Mouse (Mus musculus): ENCODE measurements at regions not wholly inside any gene's neighbourhood (a gene's known extent, or its start where the extent isn't known, plus 50 kb on each side); places are given as distances from the start of the nearest gene placed in this dataset.

DNA sequence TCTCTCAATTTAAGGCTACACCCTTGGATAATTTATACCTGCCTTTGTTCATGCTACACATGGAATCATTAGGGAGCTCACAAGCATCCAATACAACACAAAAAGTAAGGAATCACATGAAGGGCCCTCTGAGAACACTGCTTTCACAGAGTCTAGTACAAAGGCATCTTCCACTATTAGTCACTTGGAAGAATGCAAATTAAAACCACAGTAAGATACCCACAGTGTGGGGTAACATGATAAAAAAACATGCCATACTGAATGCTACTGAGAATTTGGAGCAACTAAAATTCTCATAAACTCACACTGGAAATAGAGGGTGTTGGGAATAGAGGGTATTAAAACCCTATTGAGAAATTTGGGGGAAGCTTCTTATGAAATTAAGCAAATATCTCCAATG is 197.6 kb upstream of the Tent5a start:
- DNase-seq (ENCODE audit: low read depth, low spot score): no peak

- no peak for DNase-seq (ENCODE audit: low read depth, low spot score)
These were observed 194.2 kb upstream of the Tent5a start for GRCm38 (mm10) chr9:85521342-85521741.

GRCm38 (mm10) chr9:85520941-85521340 is 193.8 kb upstream of the Tent5a start:
- no peak for DNase-seq (ENCODE audit: low read depth, low spot score)

DNA sequence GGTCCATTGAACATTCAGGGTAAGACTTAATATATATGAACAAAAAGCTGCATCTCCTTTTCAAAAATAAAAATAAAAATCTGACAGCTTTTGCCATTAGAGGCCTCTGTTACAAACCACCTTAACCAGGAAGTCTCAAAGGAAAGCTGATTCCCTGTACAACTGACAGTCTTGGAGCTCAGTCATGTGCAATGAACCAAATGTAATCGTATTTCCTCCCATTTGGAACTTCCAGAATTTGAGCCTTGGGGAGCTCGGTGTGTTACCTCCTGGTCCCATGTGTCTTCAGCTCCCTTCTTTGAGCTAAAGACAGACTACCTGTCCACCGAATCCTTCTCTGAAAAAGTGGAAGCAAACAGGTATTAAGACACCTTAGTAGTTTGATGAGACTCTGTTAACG is 171.9 kb upstream of the Tent5a start:
- DNase-seq (ENCODE audit: low read depth, low spot score): no peak

DNA sequence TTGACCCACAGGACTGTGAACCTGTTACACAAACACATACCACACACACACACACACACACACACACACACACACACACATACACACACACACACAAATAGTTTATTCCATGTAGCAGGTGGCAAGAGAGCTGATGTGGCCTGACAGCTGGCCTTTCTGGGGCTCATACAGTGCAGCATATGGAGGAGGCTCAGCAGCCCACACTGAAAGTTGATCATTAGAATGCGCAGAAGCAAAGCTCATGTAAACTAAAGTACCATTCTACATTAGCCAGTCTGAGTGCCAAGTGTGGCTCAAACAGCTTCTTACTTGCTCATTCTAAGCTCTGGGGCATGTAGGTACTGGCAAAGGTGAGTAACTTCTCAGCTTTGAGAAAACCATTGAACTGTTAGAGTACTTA is 170.2 kb upstream of the Tent5a start:
- no peak for DNase-seq (ENCODE audit: low read depth, low spot score)

DNA sequence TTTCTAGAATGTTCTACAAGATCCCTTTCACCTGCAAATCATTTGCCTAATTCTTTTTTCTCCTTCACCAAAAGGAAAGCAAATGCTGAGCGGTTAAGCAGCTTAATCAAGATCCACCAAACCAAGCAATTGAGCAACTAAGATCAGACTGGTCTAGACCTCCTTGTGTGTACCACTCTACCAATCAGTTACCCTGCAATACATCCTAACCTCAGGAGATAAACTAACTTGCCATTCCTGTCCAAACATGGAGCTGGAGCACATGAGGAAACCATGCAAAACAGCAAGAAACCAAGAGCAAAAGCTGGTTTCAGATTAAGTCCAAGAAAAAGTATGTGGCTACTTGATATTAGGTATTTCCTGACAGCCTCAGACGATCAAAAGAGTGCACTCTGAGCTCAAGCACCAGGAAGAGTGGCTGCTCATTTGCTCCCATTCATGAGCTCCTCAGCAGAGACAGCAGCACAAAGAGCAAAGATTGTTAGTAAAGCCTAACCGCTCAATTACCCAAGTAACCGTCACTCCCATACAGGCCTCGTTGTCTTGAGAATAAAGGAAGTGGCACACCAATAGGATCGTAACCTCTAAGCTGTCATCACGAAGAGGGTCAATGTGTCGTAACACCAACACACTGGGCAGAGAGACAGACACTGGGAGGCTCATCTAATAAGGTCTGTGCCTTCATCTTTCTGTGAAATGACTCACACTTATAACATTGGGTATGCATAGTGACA is 169.5 kb upstream of the Tent5a start:
- no peak for DNase-seq (ENCODE audit: low read depth, low spot score)

DNA sequence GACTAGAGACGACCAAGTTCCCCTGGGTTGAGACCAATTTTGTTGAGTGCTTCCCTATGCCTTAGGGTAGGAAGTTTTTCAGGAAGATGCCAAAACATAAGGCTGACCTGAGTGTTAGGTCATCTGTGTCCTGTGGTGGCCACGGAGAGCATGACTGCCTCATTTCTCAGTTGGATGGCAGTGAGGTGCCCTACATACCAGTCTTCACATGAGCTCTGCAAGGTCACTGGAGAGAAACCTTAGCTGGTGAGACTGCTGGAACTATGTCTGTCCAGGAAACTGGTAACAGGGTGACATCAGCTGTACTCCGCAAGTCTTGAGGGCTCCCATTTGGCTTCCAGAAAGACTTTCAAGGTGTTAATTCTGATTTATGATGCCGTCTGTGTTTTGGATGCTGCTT is 167.9 kb upstream of the Tent5a start:
- DNase-seq (ENCODE audit: low read depth, low spot score): no peak

- DNase-seq (ENCODE audit: low read depth, low spot score): no peak
These were observed 166.6 kb upstream of the Tent5a start for GRCm38 (mm10) chr9:85493760-85494159.

- no peak for DNase-seq (ENCODE audit: low read depth, low spot score)
These were observed 163.2 kb upstream of the Tent5a start for GRCm38 (mm10) chr9:85490367-85490766.

- no peak for DNase-seq (ENCODE audit: low read depth, low spot score)
These were observed 160.8 kb upstream of the Tent5a start for GRCm38 (mm10) chr9:85487915-85488314.

DNA sequence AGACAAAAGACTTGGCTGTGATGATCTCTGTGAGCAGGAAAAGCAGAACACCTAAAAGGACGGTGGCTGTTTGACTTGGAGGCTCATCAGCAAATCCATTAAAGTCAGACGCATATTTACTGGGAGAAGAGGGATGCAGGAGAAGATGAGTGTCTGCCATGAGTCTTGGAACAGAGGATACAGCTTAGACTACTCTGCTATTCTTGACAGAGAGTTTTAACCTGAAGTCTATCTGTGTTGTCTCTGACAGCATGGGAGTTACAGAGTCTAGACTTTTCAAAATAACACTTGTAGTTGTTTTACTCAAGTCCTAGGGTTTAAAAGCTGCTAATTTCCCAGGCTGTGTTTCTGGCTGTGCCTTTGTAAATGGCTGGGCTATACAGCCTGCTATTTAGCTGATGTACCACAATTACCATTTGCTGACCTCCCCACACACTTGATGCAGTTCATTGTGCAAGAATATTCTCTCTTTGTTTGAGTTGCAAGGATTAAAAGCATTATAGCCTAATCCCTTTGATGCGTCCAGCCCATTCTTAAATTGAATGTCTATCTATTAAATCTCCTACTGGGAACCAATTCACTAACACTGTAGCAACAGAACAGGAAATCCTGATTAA is 160.0 kb upstream of the Tent5a start:
- DNase-seq (ENCODE audit: low read depth, low spot score): no peak

DNA sequence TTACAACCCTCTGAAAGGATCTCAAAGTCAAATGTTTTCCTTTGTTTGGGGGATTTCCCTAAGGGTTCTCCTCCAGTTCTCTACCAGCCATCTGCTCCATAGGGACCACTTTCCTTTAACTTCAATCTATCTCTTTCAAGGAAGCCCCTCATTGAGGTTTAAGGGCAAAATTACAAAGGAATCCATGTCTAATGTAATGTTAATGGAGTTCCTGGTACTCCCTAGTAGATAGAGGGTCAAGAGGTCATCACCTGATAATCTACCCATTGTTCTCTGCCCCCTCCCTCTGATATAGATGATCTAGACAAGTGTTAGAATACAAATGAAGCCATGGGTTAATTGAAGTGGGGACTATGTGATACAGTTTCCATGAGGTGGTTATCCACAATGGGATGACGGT is 158.6 kb upstream of the Tent5a start:
- DNase-seq (ENCODE audit: low read depth, low spot score): no peak

GRCm38 (mm10) chr9:85483248-85483647 is 156.1 kb upstream of the Tent5a start:
- no peak for DNase-seq (ENCODE audit: low read depth, low spot score)

GRCm38 (mm10) chr9:85480566-85480965 is 153.4 kb upstream of the Tent5a start:
- DNase-seq (ENCODE audit: low read depth, low spot score): no peak

- no peak for DNase-seq (ENCODE audit: low read depth, low spot score)
These were observed 148.1 kb upstream of the Tent5a start for GRCm38 (mm10) chr9:85475214-85475613.

GRCm38 (mm10) chr9:85470264-85470821 is 143.2 kb upstream of the Tent5a start:
- no peak for DNase-seq (ENCODE audit: low read depth, low spot score)

- DNase-seq (ENCODE audit: low read depth, low spot score): no peak
These were observed 142.1 kb upstream of the Tent5a start for GRCm38 (mm10) chr9:85469288-85469687.

- DNase-seq (ENCODE audit: low read depth, low spot score): no peak
These were observed 139.5 kb upstream of the Tent5a start for GRCm38 (mm10) chr9:85466671-85467070.

GRCm38 (mm10) chr9:85459062-85459805 is 132.1 kb upstream of the Tent5a start:
- no peak for DNase-seq (ENCODE audit: low read depth, low spot score)

DNA sequence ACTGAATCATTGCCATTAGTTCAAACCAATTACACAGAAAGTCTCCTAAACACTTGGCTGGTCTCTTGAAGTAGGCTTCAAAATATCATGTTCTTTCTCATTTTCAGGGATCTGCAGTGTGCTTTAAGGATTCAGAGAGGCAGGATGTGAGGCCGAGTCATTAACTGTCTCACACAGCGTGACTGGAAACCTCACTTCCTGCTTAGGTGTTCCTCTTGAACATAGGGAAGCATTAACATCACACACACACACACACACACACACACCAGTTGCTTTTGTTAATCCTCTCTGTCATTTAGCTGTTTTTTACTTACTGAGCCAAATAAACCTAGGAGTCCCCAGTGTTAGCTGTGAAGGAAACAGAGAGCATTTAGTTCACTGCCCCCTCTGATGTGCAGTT is 131.2 kb upstream of the Tent5a start:
- DNase-seq (ENCODE audit: low read depth, low spot score): no peak

DNA sequence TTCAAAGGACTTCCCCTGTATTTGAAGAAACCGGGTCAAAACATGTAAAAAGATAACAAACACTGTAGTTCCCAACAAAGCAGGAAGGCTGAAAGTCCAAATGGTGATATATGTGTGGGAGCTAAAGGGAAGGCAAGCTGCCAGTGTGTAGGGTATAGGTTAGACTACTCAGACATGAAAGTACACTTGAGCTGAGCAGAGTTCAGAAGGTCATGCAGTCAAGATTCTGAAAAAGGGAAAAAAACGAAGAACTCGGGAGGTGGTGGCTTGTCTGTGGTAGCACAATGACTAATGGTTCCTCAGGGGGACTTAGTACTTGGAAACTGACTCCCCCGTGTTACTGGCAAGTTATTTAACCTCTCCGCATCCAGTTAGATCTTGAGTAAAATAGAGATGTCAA is 130.3 kb upstream of the Tent5a start:
- no peak for DNase-seq (ENCODE audit: low read depth, low spot score)

- no peak for DNase-seq (ENCODE audit: low read depth, low spot score)
These were observed 128.2 kb upstream of the Tent5a start for GRCm38 (mm10) chr9:85455382-85455781.
